Mouse (Mus musculus): Measurements from ENCODE around the gene Gm17949. TPM values are rescaled to one million over a fixed set of nuclear protein-coding genes. Genes with fewer than 3 reads are reported as not detected.
A peak's percentile ranks its signal among the peaks of the same experiment; 100 is the strongest.
"Not testable (repeated sequence)": the region's sequence is repeated elsewhere in the genome, so short reads cannot be mapped to it uniquely, and the experiment has no call there.

Gene Gm17949
- total and polyA plus RNA-seq, 3 experiments = not detected

DNA sequence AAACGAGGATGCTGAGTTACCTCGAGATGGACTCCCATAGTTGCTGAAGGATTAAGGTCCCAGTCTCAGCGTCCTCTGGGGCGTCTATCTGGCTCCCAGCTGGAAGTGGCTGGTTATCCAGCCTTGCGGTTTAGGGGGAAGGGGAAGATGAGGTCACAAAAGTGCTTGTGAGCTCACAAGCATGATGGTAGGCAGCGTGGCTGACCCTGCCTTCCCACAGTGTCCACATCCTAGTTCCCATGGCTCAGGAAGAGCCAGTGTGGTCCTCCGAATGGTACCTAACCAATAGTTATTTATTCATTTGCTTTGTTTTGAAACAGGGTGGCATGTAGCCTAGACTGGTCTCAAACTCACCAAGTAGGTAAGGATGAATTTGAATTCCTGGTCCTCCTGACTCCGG lies 30.3 kb downstream of the Gm17949 start, which contains the start of gene Slc25a41:
Slc25a41 (minus strand) TSS at position 101 of the 400 bp plus-strand sequence.
- no peak for DNase-seq

GRCm38 (mm10) chr17:57047406-57047805 lies 36.1 kb downstream of the Gm17949 start:
- DNase-seq = no peak

DNA sequence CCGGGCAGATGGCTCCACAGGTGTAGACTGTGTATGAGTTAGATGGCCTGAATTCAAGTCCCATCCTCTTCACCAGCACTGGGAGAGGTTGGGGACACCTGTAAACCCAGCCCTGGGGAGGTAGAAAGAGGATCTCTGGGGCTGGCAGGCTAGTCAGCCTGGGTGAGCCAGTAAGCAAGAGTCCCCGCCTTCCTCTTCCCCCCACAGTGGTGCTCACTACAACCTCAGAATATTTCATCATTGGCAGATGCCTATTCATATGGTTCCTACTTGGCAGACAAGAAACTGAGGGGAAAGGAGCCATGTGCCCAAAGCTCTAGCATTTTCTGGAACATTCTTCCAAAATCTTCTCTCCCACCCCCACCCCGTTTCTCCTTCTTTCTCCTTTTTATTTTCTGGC lies 37.5 kb downstream of the Gm17949 start:
- no peak for DNase-seq

DNA sequence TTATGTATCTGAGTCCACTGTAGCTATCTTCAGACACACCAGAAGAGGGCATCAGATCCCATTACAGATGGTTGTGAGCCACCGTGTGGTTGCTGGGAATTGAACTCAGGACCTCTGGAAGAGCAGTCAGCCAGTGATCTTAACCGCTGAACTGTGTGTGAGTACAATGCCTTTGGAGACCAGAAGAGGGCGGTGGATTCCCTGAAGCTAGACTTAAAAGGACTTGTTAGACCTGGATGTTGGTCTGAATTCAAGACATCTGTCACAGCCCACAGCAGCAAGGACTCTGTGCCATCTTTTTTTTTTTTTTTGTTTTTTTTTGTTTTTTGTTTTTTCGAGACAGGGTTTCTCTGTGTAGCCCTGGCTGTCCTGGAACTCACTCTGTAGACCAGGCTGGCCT lies 40.4 kb downstream of the Gm17949 start:
- not testable (repeated sequence) for DNase-seq

DNA sequence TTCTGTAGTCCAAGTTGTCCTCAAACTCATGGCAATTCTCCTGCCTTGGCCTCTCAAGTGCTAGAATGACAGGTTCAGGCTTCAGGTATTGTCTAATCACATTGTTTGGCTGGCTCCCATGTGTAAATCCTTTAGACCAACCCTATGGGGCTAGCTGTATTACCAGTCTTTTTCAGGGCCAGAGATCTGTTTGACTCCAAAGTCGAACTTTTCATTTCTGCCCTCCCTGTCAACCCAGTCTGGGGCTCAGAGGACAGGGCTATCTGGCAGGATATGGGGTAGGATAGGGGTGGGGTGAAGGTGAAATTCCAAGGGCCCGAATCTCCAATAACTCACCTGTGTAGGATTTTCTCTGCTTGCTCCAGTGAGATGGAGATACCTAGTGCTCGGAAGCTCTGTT lies 45.0 kb downstream of the Gm17949 start:
- no peak for DNase-seq

GRCm38 (mm10) chr17:57058891-57059485 lies 47.7 kb downstream of the Gm17949 start, which contains the start of gene Crb3:
Crb3 (plus strand) TSS chr17:57059105.
- peak; percentile 56 for DNase-seq

GRCm38 (mm10) chr17:57059486-57059977 lies 48.3 kb downstream of the Gm17949 start, which contains the start of gene Slc25a23:
Slc25a23 (minus strand) TSS chr17:57059863.
- DNase-seq = peak; percentile 79

GRCm38 (mm10) chr17:57060231-57060801 lies 49.0 kb downstream of the Gm17949 start:
- peak; percentile 96 for DNase-seq

DNA sequence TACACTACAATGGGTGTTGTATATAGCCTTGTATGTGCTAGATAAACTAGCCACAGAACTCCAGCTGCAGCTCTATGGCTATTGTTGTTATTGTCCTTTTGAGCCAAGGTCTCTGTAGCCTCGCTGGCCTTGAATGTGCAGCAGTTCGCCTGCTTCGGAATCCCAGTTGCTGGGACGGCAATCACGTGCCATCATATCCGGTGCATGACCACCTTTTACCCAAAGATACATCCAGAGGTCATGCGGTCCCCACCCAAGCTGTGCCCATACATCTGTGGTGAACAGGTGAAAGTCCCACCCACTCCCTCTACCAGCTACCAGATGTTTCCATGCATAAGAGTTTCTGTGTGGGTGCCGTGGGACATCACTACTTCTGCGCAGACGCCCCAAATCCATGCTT lies 49.8 kb downstream of the Gm17949 start:
- peak; percentile 56 for DNase-seq

- DNase-seq = peak; percentile 27
Observed at GRCm38 (mm10) chr17:57062011-57062521, 50.8 kb downstream of the Gm17949 start.

GRCm38 (mm10) chr17:57062548-57062947 lies 51.3 kb downstream of the Gm17949 start:
- peak; percentile 14 for DNase-seq

DNA sequence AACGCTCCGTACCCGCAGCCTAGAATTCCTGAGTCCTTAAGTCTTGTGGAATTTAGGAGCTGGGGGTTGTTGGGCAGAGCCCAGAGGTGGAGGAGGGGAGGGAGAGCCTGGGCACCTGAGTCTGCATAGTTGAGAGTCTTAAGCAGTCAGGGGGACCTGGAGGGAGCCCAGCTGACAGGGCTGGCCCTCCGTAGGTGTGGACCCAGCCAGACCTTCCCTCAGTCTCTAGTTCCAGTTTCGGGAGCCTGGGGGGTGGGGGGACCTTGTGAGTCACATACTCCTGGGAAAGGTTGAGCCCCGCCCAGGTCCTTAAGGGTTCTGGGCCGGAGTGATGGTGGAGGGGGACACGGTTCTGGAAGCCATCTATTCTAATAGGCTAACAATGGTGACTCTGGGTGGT lies 51.8 kb downstream of the Gm17949 start:
- no peak for DNase-seq

DNA sequence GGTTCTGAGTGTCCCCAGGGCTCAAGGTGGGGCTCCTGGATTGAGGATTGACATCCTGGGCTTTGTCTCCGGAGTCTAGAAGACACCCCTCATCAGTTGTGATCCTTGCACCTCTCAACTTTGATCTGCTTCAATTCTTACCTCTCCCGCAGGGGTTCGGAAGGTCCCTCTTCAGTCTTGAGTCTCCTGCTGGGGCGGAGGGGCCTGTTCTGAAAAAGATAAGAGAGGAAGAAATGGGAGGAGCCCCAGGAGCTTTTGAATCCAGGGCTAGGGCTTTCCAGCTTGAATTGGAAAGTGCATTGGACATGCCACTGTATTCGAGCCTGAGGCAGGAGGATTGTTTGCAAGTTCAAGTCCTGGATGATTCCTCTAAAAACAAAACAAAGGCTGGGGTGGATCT lies 55.6 kb downstream of the Gm17949 start:
- DNase-seq = no peak

DNA sequence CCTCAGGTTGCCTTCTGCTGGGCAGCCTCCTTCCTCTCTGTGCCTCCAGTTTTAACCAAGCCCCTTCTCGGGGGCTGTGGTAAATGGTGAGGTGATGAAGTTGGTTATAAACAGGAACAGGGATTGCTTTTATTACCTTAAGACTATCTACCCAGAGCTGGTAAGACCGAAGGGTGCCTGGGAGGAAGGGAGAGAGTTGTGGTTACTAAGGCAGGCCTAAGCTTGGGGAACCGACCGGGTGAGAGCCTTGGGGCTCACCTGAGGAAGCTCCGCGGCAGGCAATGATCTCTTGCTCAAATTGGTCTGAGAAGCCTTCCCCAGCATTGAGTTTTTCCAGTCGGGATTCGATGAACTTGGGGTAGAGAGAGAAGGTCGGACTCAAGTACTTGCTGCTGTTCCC lies 59.0 kb downstream of the Gm17949 start:
- DNase-seq = no peak

DNA sequence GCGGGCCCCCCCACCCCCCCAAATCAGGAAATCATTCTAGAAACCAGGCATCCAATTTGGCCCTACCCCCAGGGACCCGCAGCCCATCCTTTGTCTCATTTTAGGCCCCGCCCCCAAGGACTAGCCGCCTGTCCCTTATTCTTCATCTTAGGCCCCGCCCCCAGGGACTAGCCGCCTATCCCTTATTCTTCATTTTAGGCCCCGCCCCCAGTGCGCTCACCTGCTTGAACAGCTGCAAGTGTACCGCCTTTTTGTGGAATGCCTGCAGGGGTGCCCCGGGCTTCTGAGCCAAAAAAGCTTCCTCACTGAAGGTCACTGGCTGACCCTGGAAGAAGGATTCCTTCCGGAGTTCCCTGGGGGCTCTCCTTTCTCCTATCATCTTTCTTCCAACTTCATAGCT lies 59.4 kb downstream of the Gm17949 start:
- no peak for DNase-seq

Other genes with a start within 250 kb of the Gm17949 start
- gene Dus3l, start 246.7 kb upstream of the Gm17949 start, total RNA-seq (2021) = 10 to 100 TPM; 30.0 to 36.2 TPM
- gene Dus3l, start 246.7 kb upstream of the Gm17949 start, polyA plus RNA-seq (2012; rRNA removed) = 104 and 121 TPM in 2 replicates
- under 1 TPM; 0.43 to 0.73 TPM for gene Prr22, start 241.2 kb upstream of the Gm17949 start, total RNA-seq (2021)
- gene Prr22, start 241.2 kb upstream of the Gm17949 start, polyA plus RNA-seq (2012; rRNA removed) = 4.7 and 5.6 TPM in 2 replicates
- gene Rfx2, start 180.5 kb upstream of the Gm17949 start, total RNA-seq (2021) = 1 to 10 TPM; 5.7 to 7.8 TPM
- 12.3 and 13.4 TPM in 2 replicates for gene Rfx2, start 180.5 kb upstream of the Gm17949 start, polyA plus RNA-seq (2012; rRNA removed)
- under 1 TPM; 0.20 to 0.59 TPM for gene Acsbg2, start 137.0 kb upstream of the Gm17949 start, total RNA-seq (2021)
- 0.09 and 0.11 TPM in 2 replicates for gene Acsbg2, start 137.0 kb upstream of the Gm17949 start, polyA plus RNA-seq (2012; rRNA removed)
- 1 to 10 TPM; 2.7 to 5.1 TPM for gene 1700061G19Rik, start 136.0 kb upstream of the Gm17949 start, total RNA-seq (2021)
- 0.07 and 0.13 TPM in 2 replicates for gene 1700061G19Rik, start 136.0 kb upstream of the Gm17949 start, polyA plus RNA-seq (2012; rRNA removed)
- 10 to 100 TPM; 32.9 to 46.8 TPM for gene Mllt1, start 76.1 kb upstream of the Gm17949 start, total RNA-seq (2021)
- gene Mllt1, start 76.1 kb upstream of the Gm17949 start, polyA plus RNA-seq (2012; rRNA removed) = 54.8 and 55.0 TPM in 2 replicates
- under 1 TPM in 1 of 2 experiments, not detected in 1; 0.23 TPM for gene Acer1, start 29.3 kb upstream of the Gm17949 start, total RNA-seq (2021)
- gene Acer1, start 29.3 kb upstream of the Gm17949 start, polyA plus RNA-seq (2012; rRNA removed) = 0.42 and 0.51 TPM in 2 replicates
- gene Clpp, start 21.2 kb upstream of the Gm17949 start, total RNA-seq (2021) = 100 to 1,000 TPM; 118 to 140 TPM
- 378 and 412 TPM in 2 replicates for gene Clpp, start 21.2 kb upstream of the Gm17949 start, polyA plus RNA-seq (2012; rRNA removed)
- 10 to 100 TPM; 58.3 to 81.0 TPM for gene Alkbh7, start 14.1 kb upstream of the Gm17949 start, total RNA-seq (2021)
- gene Alkbh7, start 14.1 kb upstream of the Gm17949 start, polyA plus RNA-seq (2012; rRNA removed) = 182 and 186 TPM in 2 replicates
- gene Pspn, start 11.5 kb upstream of the Gm17949 start, total RNA-seq (2021) = not detected
- 1.9 TPM in 2 replicates for gene Pspn, start 11.5 kb upstream of the Gm17949 start, polyA plus RNA-seq (2012; rRNA removed)
- gene Gtf2f1, start 181 bp upstream of the Gm17949 start, total RNA-seq (2021) = 10 to 100 TPM; 55.8 to 57.3 TPM
- gene Gtf2f1, start 181 bp upstream of the Gm17949 start, polyA plus RNA-seq (2012; rRNA removed) = 23.8 and 28.5 TPM in 2 replicates
- 10 to 100 TPM; 76.9 to 88.8 TPM for gene Khsrp, start 20.1 kb downstream of the Gm17949 start, total RNA-seq (2021)
- gene Khsrp, start 20.1 kb downstream of the Gm17949 start, polyA plus RNA-seq (2012; rRNA removed) = 145 and 160 TPM in 2 replicates
- not detected for gene Slc25a41, start 30.2 kb downstream of the Gm17949 start, total RNA-seq (2021)
- 0.18 TPM in 1 of 2 replicates, not detected in the other for gene Slc25a41, start 30.2 kb downstream of the Gm17949 start, polyA plus RNA-seq (2012; rRNA removed)
- gene Crb3, start 47.6 kb downstream of the Gm17949 start, total RNA-seq (2021) = 1 to 10 TPM in 1 of 2 experiments, under 1 TPM in 1; 0.63 to 1.8 TPM
- gene Crb3, start 47.6 kb downstream of the Gm17949 start, polyA plus RNA-seq (2012; rRNA removed) = 1.1 and 1.5 TPM in 2 replicates
- 10 to 100 TPM; 75.8 to 87.5 TPM for gene Slc25a23, start 48.4 kb downstream of the Gm17949 start, total RNA-seq (2021)
- 72.0 and 94.5 TPM in 2 replicates for gene Slc25a23, start 48.4 kb downstream of the Gm17949 start, polyA plus RNA-seq (2012; rRNA removed)
- gene Dennd1c, start 67.0 kb downstream of the Gm17949 start, total RNA-seq (2021) = 1 to 10 TPM; 1.8 TPM
- gene Dennd1c, start 67.0 kb downstream of the Gm17949 start, polyA plus RNA-seq (2012; rRNA removed) = 2.8 and 3.3 TPM in 2 replicates
- gene Tubb4a, start 76.3 kb downstream of the Gm17949 start, total RNA-seq (2021) = 1 to 10 TPM; 5.7 to 7.7 TPM
- 3.1 and 3.8 TPM in 2 replicates for gene Tubb4a, start 76.3 kb downstream of the Gm17949 start, polyA plus RNA-seq (2012; rRNA removed)
- under 1 TPM; 0.45 to 0.72 TPM for gene Tnfsf9, start 93.9 kb downstream of the Gm17949 start, total RNA-seq (2021)
- gene Tnfsf9, start 93.9 kb downstream of the Gm17949 start, polyA plus RNA-seq (2012; rRNA removed) = 1.2 and 1.8 TPM in 2 replicates
- gene Cd70, start 138.3 kb downstream of the Gm17949 start, total RNA-seq (2021) = not detected
- not detected in 2 replicates for gene Cd70, start 138.3 kb downstream of the Gm17949 start, polyA plus RNA-seq (2012; rRNA removed)
- gene Tnfsf14, start 182.7 kb downstream of the Gm17949 start, total RNA-seq (2021) = under 1 TPM in 1 of 2 experiments, not detected in 1; 0.21 TPM
- gene Tnfsf14, start 182.7 kb downstream of the Gm17949 start, polyA plus RNA-seq (2012; rRNA removed) = 0.26 and 0.44 TPM in 2 replicates
- 1,000 to 10,000 TPM in 1 of 2 experiments, 100 to 1,000 TPM in 1; 382 to 3,178 TPM for gene C3, start 216.7 kb downstream of the Gm17949 start, total RNA-seq (2021)
- gene C3, start 216.7 kb downstream of the Gm17949 start, polyA plus RNA-seq (2012; rRNA removed) = 222 and 767 TPM in 2 replicates
- 10 to 100 TPM; 85.1 to 89.5 TPM for gene Gpr108, start 237.0 kb downstream of the Gm17949 start, total RNA-seq (2021)
- 79.7 and 82.5 TPM in 2 replicates for gene Gpr108, start 237.0 kb downstream of the Gm17949 start, polyA plus RNA-seq (2012; rRNA removed)
- gene Trip10, start 238.0 kb downstream of the Gm17949 start, total RNA-seq (2021) = 10 to 100 TPM; 44.5 to 51.5 TPM
- 25.2 and 28.2 TPM in 2 replicates for gene Trip10, start 238.0 kb downstream of the Gm17949 start, polyA plus RNA-seq (2012; rRNA removed)

All from adrenal gland, adult 2 months (tissue).